Mouse (Mus musculus) embryonic facial prominence, embryonic 14.5 days (tissue): ENCODE data around the gene Rnft2. TPM values are rescaled to one million over a fixed set of nuclear protein-coding genes. Genes with fewer than 3 reads are reported as not detected.
A peak's percentile ranks its signal among the peaks of the same experiment; 100 is the strongest.

Source experiments
- ATAC-seq: fragments of 200-750 bp; cut with Nextera tagmentation; 2 replicates; pipeline ENCODE4 v1.8.0; 2017; ENCODE audit warnings: low read depth, moderate number of reproducible peaks, moderate TSS enrichment
- DNase-seq: peaks from one replicate; pipeline ENCODE4 v3.0.0-alpha.2; 2015; ENCODE audit warnings: low spot score
- H3K27ac ChIP-seq: fragments of 300-500 bp; sonication (generic); replicated peaks from 2 replicates; pipeline ENCODE4 v1.5.1; 2014; ENCODE audit warnings: low read depth, mild to moderate bottlenecking, low read length, moderate library complexity
- H3K27me3 ChIP-seq: fragments of 300-500 bp; sonication (generic); replicated peaks from 2 replicates; pipeline ENCODE4 v1.6.1; 2014; ENCODE audit warnings: low read length; ENCODE audit not compliant: control insufficient read depth, insufficient read depth
- H3K36me3 ChIP-seq: fragments of 300-500 bp; sonication (generic); 2 replicates; pipeline ENCODE4 v1.6.1; 2014; ENCODE audit warnings: low read length, mixed read lengths; ENCODE audit not compliant: control insufficient read depth, insufficient read depth
- H3K4me1 ChIP-seq: fragments of 300-500 bp; sonication (generic); 2 replicates; pipeline ENCODE4 v1.6.1; 2014; ENCODE audit warnings: antibody characterized with exemption, low read length; ENCODE audit not compliant: control insufficient read depth, insufficient read depth
- H3K4me2 ChIP-seq: fragments of 300-500 bp; sonication (generic); 2 replicates; pipeline ENCODE4 v1.6.1; 2014; ENCODE audit warnings: low read depth, mild to moderate bottlenecking, low read length, moderate library complexity, mixed read lengths
- H3K4me3 ChIP-seq: fragments of 300-500 bp; sonication (generic); 2 replicates; pipeline ENCODE4 v1.5.1; 2014; ENCODE audit warnings: low read depth, mild to moderate bottlenecking, low read length
- H3K9ac ChIP-seq: fragments of 300-500 bp; sonication (generic); 2 replicates; pipeline ENCODE4 v1.6.1; 2014; ENCODE audit warnings: low read depth, mild to moderate bottlenecking, low read length, moderate library complexity, mixed read lengths
- H3K9me3 ChIP-seq: fragments of 300-500 bp; sonication (generic); 2 replicates; pipeline ENCODE4 v1.6.1; 2016; ENCODE audit warnings: low read length; ENCODE audit not compliant: control insufficient read depth
- WGBS: fragments of 180-500 bp; shearing (Covaris S2); extraction: QIAGEN DNeasy Blood & Tissue Kit; methylation state at CpG from one replicate; pipeline ENCODE4 v1.1.7; 2014; 5-methylcytosine and 5-hydroxymethylcytosine counted together
- polyA plus RNA-seq: library from polyadenylated mRNA; unstranded; fragments of >200 nt; fragmentation: Nextera tagmentation; extraction: Ambion mirVana; gene quantifications from 2 replicates; pipeline ENCODE4 v1.2.1, GENCODE M21; 2014

Gene Rnft2
- polyA plus RNA-seq, 1 experiment from 2014 or later, result 2.8 TPM

- no peak for ATAC-seq
- WGBS, result 62% methylated on average over 7 of the region's 7 CpGs
Observed at GRCm38 (mm10) chr5:118273446-118273845, 28.5 kb upstream of the Rnft2 start.

GRCm38 (mm10) chr5:118271449-118272110, 26.7 kb upstream of the Rnft2 start:
- H3K27me3 ChIP-seq, result peaks cover 10% of the 10 kb centered on the region
- no peaks in the 10 kb centered on the region for H3K36me3 ChIP-seq
- DNase-seq (no peak), ATAC-seq (no peak)
- H3K9me3 ChIP-seq, result no peaks in the 10 kb centered on the region
- peaks cover 19% of the 10 kb centered on the region for H3K4me1 ChIP-seq
- WGBS, result 63% methylated on average over 10 of the region's 10 CpGs
- H3K4me2 ChIP-seq, result no peak overlapping the region
- no peak overlapping the region for H3K4me3 ChIP-seq
- H3K9ac ChIP-seq, result no peak overlapping the region
- H3K27ac ChIP-seq, result no peak overlapping the region

More at GRCm38 (mm10) chr5:118273446-118273845, 28.5 kb upstream of the Rnft2 start:
- no peak overlapping the region for H3K9ac ChIP-seq
- H3K4me2 ChIP-seq, result no peak overlapping the region
- H3K27ac ChIP-seq, result no peak overlapping the region
- no peak overlapping the region for H3K4me3 ChIP-seq
- peaks cover 19% of the 10 kb centered on the region for H3K4me1 ChIP-seq
- H3K36me3 ChIP-seq, result no peaks in the 10 kb centered on the region
- peaks cover 10% of the 10 kb centered on the region for H3K27me3 ChIP-seq
- no peaks in the 10 kb centered on the region for H3K9me3 ChIP-seq
- no peak for DNase-seq

DNA sequence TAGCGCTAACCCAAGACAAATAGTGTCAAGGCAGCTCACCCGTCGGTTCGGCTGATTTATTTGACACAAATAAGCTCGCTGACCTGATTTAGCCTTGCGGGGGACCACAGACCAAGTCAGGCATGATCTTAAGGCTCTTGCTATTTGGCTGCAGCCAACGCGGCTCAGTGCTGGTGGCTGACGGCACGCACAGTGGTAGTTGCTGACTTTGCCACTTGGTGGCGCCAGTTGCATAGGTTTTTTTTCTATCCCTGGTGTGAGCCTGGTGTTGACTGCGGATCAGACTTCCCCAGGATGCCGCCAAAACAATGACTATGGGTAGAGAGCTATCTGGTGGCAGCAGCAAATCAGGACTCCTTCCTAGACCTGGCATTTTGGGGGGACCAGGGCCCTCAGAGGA, 24.1 kb upstream of the Rnft2 start:
- Histone ChIP-seq H3K27ac (no peak overlapping the region), H3K4me1 (peaks cover 8% of the 10 kb centered on the region; the same call in 1 of the 2 replicates), H3K36me3 (no peaks in the 10 kb centered on the region), H3K4me2 (peak overlapping the region; percentile 46), H3K4me3 (no peak overlapping the region), H3K9ac (peak overlapping the region; percentile 51), H3K27me3 (peaks cover 10% of the 10 kb centered on the region), H3K9me3 (no peaks in the 10 kb centered on the region)
- ATAC-seq (peak; percentile 88), DNase-seq (peak; percentile 87)
- under 1% methylated on average over 13 of the region's 13 CpGs for WGBS

DNA sequence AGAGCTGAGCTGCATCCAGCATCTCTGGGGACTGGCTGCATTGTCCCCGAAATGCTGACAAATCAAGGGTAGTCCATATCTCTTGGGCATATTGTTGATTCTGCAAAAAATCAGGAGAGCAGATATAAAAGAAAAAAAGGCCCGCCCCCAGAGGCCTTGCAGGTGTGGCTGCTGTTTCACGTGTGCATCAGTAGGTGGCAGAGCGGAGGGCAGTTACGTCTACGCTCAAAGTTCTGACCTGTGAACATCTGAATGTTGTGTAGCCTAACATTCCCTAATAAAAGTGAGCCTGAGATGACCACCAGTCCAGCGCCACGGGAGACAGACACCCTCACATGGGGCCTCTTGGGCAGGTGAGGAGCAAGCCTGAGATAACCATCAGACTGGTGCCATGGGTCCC, 21.4 kb upstream of the Rnft2 start:
- H3K9me3 ChIP-seq, result no peaks in the 10 kb centered on the region
- H3K4me3 ChIP-seq, result no peak overlapping the region
- WGBS, result 41% methylated on average over 8 of the region's 8 CpGs
- ATAC-seq, result no peak
- H3K4me1 ChIP-seq, result peaks cover 4% of the 10 kb centered on the region; the same call in 1 of the 2 replicates
- H3K9ac ChIP-seq, result no peak overlapping the region
- H3K27ac ChIP-seq, result no peak overlapping the region
- H3K36me3 ChIP-seq, result peaks cover 13% of the 10 kb centered on the region; the same call in 1 of the 2 replicates
- H3K27me3 ChIP-seq, result peaks cover 6% of the 10 kb centered on the region
- DNase-seq, result no peak
- no peak overlapping the region for H3K4me2 ChIP-seq

DNA sequence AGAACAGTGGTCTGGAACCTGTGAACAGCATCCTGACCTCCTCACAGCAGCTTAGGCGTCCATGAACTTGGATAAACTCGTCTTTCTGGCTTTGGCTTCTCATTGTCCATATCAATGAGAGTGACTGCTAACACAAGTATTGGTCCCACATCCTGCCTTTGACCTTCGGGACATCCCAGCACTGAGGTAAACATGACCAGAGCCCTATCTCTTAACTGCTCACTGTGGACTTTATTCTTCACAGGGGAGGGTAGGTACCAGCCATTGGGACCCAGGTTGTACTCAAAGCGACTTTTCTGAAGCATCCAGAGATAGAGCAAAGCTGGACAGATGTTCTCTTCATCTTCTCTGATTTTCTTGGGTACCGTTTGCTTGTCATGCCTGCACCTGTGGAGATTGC, 20.4 kb upstream of the Rnft2 start:
- Histone ChIP-seq H3K27me3 (peaks cover 6% of the 10 kb centered on the region), H3K9ac (no peak overlapping the region), H3K4me3 (no peak overlapping the region), H3K4me2 (no peak overlapping the region), H3K9me3 (no peaks in the 10 kb centered on the region), H3K27ac (no peak overlapping the region), H3K4me1 (peaks cover 4% of the 10 kb centered on the region; the same call in 1 of the 2 replicates), H3K36me3 (peaks cover 22% of the 10 kb centered on the region)
- ATAC-seq, result no peak
- WGBS, result 81% methylated on average over 5 of the region's 5 CpGs
- no peak for DNase-seq

DNA sequence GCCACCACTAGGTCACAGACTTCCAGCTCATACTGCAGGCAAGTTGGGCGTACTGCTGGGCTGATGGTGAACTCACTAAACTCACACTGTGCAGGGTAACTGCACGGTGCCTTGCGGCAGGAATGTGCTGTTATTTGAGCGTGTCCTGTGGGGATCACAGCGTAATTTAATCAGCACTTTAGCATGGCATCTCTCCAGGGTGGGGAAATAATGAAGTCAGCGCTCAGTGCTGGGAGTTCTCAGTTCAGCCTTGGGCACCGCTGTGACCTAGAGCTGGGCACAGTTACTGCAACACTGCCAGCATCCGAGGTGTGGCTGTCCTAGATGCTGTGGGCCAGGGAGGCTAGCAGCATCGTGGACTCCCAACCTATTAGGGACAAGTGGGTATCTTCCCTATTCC, 19.4 kb upstream of the Rnft2 start:
- no peak overlapping the region for H3K9ac ChIP-seq
- peak; percentile 19; the same call in 1 of the 2 replicates for ATAC-seq

DNA sequence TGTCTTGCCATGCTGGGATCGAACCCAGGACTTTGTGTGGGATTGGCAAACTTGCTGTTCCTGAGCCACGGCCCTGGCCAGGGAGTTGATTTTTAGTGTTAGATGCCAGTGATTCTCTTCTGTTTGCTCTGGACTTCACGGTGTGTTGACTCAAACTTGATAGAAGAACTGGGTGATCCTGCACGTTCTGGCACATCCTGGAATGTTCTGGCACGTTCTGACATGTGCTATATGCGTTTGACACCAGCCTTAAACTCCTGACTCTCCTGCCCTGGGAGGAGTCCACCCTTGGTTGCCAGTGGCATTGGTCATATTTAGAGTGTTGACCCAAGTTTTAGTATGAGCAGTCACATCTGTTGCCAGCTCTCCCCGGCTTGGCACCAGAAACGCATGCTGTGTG, 17.5 kb upstream of the Rnft2 start:
- H3K27me3 ChIP-seq, result no peaks in the 10 kb centered on the region
- no peak overlapping the region for H3K27ac ChIP-seq
- H3K36me3 ChIP-seq, result peaks cover 50% of the 10 kb centered on the region
- H3K9me3 ChIP-seq, result no peaks in the 10 kb centered on the region
- H3K4me2 ChIP-seq, result no peak overlapping the region
- 85% methylated on average over 8 of the region's 8 CpGs for WGBS
- DNase-seq (no peak), ATAC-seq (no peak)
- H3K9ac ChIP-seq, result no peak overlapping the region
- H3K4me1 ChIP-seq, result no peaks in the 10 kb centered on the region
- no peak overlapping the region for H3K4me3 ChIP-seq

More for the DNA sequence above, 19.4 kb upstream of the Rnft2 start:
- H3K4me2 ChIP-seq, result no peak overlapping the region
- H3K27me3 ChIP-seq, result no peaks in the 10 kb centered on the region; the same call in 1 of the 2 replicates
- no peak for DNase-seq
- no peak overlapping the region for H3K27ac ChIP-seq
- peaks cover 2% of the 10 kb centered on the region; the same call in 1 of the 2 replicates for H3K4me1 ChIP-seq
- peaks cover 33% of the 10 kb centered on the region for H3K36me3 ChIP-seq
- H3K4me3 ChIP-seq, result no peak overlapping the region
- H3K9me3 ChIP-seq, result no peaks in the 10 kb centered on the region
- WGBS, result 52% methylated on average over 9 of the region's 9 CpGs

DNA sequence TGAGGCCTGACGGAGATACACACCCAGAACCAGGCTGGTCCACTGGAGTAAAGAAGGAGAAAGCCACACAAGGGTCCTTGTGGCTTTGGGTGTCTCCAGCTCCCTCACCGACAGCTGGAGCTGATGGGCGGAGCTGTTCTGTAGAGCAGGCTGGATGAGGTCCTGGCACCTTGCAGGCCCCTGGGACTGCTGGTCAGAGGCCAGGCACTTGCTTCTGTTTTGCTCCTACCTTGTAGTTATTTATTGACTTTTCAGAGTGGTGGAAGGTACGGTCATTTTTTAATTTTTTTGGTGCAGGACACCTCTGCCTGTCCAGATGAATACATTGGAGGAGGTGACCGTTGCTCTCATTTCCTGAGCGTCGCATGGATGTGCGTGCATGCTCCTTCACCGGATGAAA, 16.3 kb upstream of the Rnft2 start:
- H3K36me3 ChIP-seq, result peaks cover 61% of the 10 kb centered on the region
- no peak for ATAC-seq

GRCm38 (mm10) chr5:118260642-118261041, 15.7 kb upstream of the Rnft2 start:
- no peak overlapping the region for H3K4me3 ChIP-seq
- no peak for DNase-seq
- no peak for ATAC-seq
- no peak overlapping the region for H3K9ac ChIP-seq
- H3K4me1 ChIP-seq, result no peaks in the 10 kb centered on the region
- no peak overlapping the region for H3K27ac ChIP-seq
- H3K4me2 ChIP-seq, result no peak overlapping the region
- H3K9me3 ChIP-seq, result no peaks in the 10 kb centered on the region
- 89% methylated on average over 11 of the region's 11 CpGs for WGBS
- peaks cover 61% of the 10 kb centered on the region for H3K36me3 ChIP-seq
- H3K27me3 ChIP-seq, result no peaks in the 10 kb centered on the region

More for the DNA sequence above, 16.3 kb upstream of the Rnft2 start:
- no peaks in the 10 kb centered on the region for H3K4me1 ChIP-seq
- H3K9me3 ChIP-seq, result no peaks in the 10 kb centered on the region
- H3K27ac ChIP-seq, result no peak overlapping the region
- no peak overlapping the region for H3K4me2 ChIP-seq
- 98% methylated on average over 9 of the region's 9 CpGs for WGBS
- DNase-seq, result no peak
- no peaks in the 10 kb centered on the region for H3K27me3 ChIP-seq
- H3K4me3 ChIP-seq, result no peak overlapping the region
- no peak overlapping the region for H3K9ac ChIP-seq
